Mouse (Mus musculus) forebrain, embryonic 12.5 days (tissue): ENCODE results near the gene 1700088E04Rik. TPM values are rescaled to one million over a fixed set of nuclear protein-coding genes. Genes with fewer than 3 reads are reported as not detected.

Experiments used
- ATAC-seq: fragments of 200-750 bp; cut with Nextera tagmentation; 2 replicates; pipeline ENCODE4 v1.8.0; 2017; ENCODE audit warnings: moderate TSS enrichment; ENCODE audit not compliant: low FRiP score
- H3K27ac ChIP-seq: fragments of 300-500 bp; sonication (generic); 2 replicates; pipeline ENCODE4 v1.5.1; 2016; ENCODE audit warnings: mild to moderate bottlenecking
- H3K27me3 ChIP-seq: fragments of 300-500 bp; sonication (generic); 2 replicates; pipeline ENCODE4 v1.6.1; 2016; ENCODE audit warnings: mild to moderate bottlenecking
- H3K36me3 ChIP-seq: fragments of 300-500 bp; sonication (generic); replicated peaks from 2 replicates; pipeline ENCODE4 v1.6.1; 2016; ENCODE audit warnings: mild to moderate bottlenecking
- H3K4me1 ChIP-seq: fragments of 300-500 bp; sonication (generic); 2 replicates; pipeline ENCODE4 v1.6.1; 2016
- H3K4me2 ChIP-seq: fragments of 300-500 bp; sonication (generic); 2 replicates; pipeline ENCODE4 v1.6.1; 2016; ENCODE audit warnings: mild to moderate bottlenecking, moderate library complexity
- H3K4me3 ChIP-seq: fragments of 300-500 bp; sonication (generic); replicated peaks from 2 replicates; pipeline ENCODE4 v1.5.1; 2016; ENCODE audit warnings: mild to moderate bottlenecking
- H3K9ac ChIP-seq: fragments of 300-500 bp; sonication (generic); 2 replicates; pipeline ENCODE4 v1.6.1; 2016; ENCODE audit warnings: mild to moderate bottlenecking
- H3K9me3 ChIP-seq: fragments of 300-500 bp; sonication (generic); 2 replicates; pipeline ENCODE4 v1.6.1; 2016
- WGBS: fragments of 180-500 bp; shearing (Covaris S2); methylation state at CpG from one replicate; pipeline ENCODE4 v1.1.7; 2016; 5-methylcytosine and 5-hydroxymethylcytosine counted together
- polyA plus RNA-seq: library from polyadenylated mRNA; unstranded; fragments of >200 nt; fragmentation: Nextera tagmentation; extraction: Ambion mirVana; gene quantifications from 2 replicates; pipeline ENCODE4 v1.2.1, GENCODE M21; 2016

1700088E04Rik gene
- polyA plus RNA-seq, 1 experiment from 2014 or later: 12.2 TPM

DNA sequence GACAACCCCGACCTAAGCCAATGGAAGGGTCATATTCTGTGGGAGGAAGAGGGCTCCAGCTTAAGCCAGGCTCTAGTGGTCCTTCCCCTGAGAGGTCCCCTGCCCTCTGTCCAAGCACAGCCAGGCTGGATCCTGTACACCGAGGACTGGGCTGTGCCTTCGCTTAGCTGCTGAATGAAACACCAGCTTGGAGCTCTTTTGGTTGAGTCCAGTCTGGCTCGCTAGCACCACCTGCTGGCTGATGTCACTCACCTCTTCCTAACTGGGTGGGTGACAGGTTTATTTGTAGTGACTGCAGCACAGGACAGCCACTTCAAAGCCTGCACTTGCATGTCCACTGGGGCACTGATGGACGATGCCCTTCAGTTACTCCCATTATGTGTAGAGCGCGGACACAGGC is 7.5 kb upstream of the 1700088E04Rik start:
- H3K9ac ChIP-seq: no peak overlapping the region
- H3K27me3 ChIP-seq: no peaks in the 10 kb centered on the region
- ATAC-seq: peak; percentile 41
- H3K9me3 ChIP-seq: no peaks in the 10 kb centered on the region
- no peak overlapping the region for H3K4me3 ChIP-seq
- 53% methylated on average over 7 of the region's 7 CpGs for WGBS
- no peak overlapping the region for H3K27ac ChIP-seq
- peaks cover 84% of the 10 kb centered on the region for H3K36me3 ChIP-seq
- peaks cover 25% of the 10 kb centered on the region for H3K4me1 ChIP-seq
- H3K4me2 ChIP-seq: no peak overlapping the region

DNA sequence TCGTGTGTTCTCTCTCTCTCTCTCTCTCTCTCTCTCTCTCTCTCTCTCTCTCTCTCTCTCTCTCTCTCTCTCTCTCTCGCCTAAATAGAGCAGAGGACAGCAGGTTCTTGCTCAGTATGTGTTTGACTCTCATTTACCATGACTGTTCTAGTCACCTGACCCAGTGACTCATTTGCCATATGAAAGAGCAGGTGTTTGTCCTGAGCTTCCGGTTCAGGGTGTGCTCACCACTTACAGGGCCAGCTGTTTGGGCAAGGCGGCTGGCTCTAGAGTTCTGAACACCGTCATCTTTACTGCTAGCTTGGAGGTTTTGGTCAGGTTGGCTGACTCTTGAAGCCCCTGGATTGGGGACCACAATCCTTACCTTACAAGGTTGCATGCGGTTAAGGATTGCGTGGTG is 4.5 kb upstream of the 1700088E04Rik start:
- Histone ChIP-seq H3K4me2 (no peak overlapping the region), H3K4me3 (no peak overlapping the region), H3K9me3 (no peaks in the 10 kb centered on the region), H3K9ac (no peak overlapping the region), H3K36me3 (peaks cover 62% of the 10 kb centered on the region), H3K27me3 (no peaks in the 10 kb centered on the region), H3K27ac (no peak overlapping the region), H3K4me1 (peaks cover 15% of the 10 kb centered on the region)
- 88% methylated on average over 7 of the region's 7 CpGs for WGBS
- no peak for ATAC-seq

DNA sequence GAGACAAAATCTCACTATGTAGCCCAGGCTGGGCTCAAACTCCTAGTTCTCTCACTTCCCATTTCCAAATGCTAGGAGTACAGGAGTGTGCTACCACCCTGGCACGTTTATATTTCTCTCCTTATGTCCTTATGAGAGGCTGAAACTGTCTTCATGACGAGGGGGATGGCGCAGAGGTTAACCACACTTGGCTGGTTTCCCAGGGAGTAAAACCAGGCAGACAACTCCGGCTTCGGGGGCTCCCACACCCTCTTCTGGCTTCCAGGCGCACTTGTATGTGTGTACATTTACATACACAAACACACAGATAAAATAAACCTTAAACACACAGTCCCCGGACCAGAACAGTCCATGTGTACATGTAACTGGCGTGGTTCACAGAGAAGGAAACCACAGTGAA is 3.0 kb upstream of the 1700088E04Rik start:
- 0 out of 2 replicates have a peak, but pooled peaks cover 5% of the 10 kb centered on the region for H3K27me3 ChIP-seq
- 91% methylated on average over 8 of the region's 8 CpGs for WGBS
- no peaks in the 10 kb centered on the region for H3K9me3 ChIP-seq
- no peak overlapping the region for H3K4me2 ChIP-seq
- peaks cover 51% of the 10 kb centered on the region for H3K36me3 ChIP-seq
- no peak for ATAC-seq
- no peak overlapping the region for H3K27ac ChIP-seq
- H3K9ac ChIP-seq: no peak overlapping the region
- H3K4me1 ChIP-seq: peaks cover 19% of the 10 kb centered on the region
- H3K4me3 ChIP-seq: no peak overlapping the region

DNA sequence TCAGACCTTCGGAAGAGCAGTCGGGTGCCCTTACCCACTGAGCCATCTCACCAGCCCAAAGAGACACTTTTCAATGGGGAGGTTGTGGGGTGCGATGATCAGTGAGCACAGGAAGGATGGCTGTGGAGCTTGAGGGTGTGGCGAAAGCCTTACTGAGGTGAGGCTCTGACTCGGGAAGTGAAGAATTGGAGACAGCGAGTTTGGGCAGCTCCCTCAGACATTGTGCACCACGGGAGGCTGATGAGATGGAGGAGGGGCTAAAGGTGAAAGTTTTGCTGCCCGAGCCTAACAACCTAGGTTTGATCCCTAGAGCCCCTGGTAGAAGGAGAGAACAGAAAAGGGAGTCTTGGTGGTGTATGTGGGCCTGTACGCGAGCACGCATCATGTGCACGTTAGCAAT is 2.3 kb upstream of the 1700088E04Rik start:
- WGBS: 82% methylated on average over 12 of the region's 12 CpGs
- H3K36me3 ChIP-seq: peaks cover 44% of the 10 kb centered on the region
- 0 out of 2 replicates have a peak, but pooled peaks cover 5% of the 10 kb centered on the region for H3K27me3 ChIP-seq
- H3K27ac ChIP-seq: no peak overlapping the region
- no peaks in the 10 kb centered on the region for H3K9me3 ChIP-seq
- no peak overlapping the region for H3K9ac ChIP-seq
- H3K4me2 ChIP-seq: no peak overlapping the region
- no peak overlapping the region for H3K4me3 ChIP-seq
- ATAC-seq: no peak
- H3K4me1 ChIP-seq: peaks cover 19% of the 10 kb centered on the region

DNA sequence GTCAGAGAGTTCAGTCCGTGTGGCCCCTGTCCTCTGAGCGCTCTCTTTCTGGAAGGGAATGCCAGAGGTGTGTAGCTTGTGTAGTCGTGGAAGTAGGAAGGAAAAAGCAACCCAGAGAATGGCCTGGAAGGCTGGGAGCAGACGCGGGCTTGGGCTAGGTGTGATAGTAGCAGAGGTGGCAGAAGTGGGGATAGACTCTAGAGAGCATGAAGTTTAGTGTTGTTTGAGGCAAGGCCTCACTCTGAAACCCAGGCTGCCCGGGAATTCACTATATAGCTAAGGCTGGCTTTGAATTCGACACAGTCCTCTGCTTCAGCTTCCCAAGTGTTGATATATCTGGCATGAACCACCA is 489 bp upstream of the 1700088E04Rik start:
- H3K27me3 ChIP-seq: 0 out of 2 replicates have a peak, but pooled peaks cover 5% of the 10 kb centered on the region
- under 1% methylated on average over 7 of the region's 7 CpGs for WGBS
- peak overlapping the region; percentile 83 for H3K9ac ChIP-seq
- no peaks in the 10 kb centered on the region for H3K9me3 ChIP-seq
- peak overlapping the region; percentile 87 for H3K4me3 ChIP-seq
- peaks cover 26% of the 10 kb centered on the region for H3K36me3 ChIP-seq
- no peak overlapping the region for H3K27ac ChIP-seq
- H3K4me1 ChIP-seq: peaks cover 19% of the 10 kb centered on the region
- no peak for ATAC-seq
- H3K4me2 ChIP-seq: peak overlapping the region; percentile 97

DNA sequence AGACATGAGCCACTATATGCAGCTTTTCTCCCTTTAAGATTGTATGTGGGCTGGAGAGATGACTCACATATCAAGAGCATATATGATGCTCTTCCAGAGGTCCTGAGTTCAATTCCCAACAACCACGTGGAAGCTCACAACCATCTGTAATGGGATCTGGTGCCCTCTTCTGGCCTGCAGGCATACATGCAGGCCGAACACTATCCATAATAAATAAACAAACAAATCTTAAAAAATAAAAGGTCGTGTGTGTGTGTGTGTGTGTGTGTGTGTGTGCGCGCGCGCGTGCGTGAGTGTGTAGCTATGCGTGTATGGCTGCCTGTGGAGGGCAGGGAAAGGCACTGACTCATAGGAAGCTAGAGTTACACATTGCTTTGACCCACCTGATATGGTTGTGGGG is 1.4 kb downstream of the 1700088E04Rik start:
- Histone ChIP-seq H3K4me1 (peaks cover 19% of the 10 kb centered on the region), H3K4me2 (no peak overlapping the region), H3K9ac (no peak overlapping the region), H3K4me3 (no peak overlapping the region), H3K27me3 (0 out of 2 replicates have a peak, but pooled peaks cover 5% of the 10 kb centered on the region), H3K36me3 (peaks cover 7% of the 10 kb centered on the region), H3K27ac (no peak overlapping the region), H3K9me3 (no peaks in the 10 kb centered on the region)
- 67% methylated on average over 10 of the region's 10 CpGs for WGBS
- no peak for ATAC-seq

DNA sequence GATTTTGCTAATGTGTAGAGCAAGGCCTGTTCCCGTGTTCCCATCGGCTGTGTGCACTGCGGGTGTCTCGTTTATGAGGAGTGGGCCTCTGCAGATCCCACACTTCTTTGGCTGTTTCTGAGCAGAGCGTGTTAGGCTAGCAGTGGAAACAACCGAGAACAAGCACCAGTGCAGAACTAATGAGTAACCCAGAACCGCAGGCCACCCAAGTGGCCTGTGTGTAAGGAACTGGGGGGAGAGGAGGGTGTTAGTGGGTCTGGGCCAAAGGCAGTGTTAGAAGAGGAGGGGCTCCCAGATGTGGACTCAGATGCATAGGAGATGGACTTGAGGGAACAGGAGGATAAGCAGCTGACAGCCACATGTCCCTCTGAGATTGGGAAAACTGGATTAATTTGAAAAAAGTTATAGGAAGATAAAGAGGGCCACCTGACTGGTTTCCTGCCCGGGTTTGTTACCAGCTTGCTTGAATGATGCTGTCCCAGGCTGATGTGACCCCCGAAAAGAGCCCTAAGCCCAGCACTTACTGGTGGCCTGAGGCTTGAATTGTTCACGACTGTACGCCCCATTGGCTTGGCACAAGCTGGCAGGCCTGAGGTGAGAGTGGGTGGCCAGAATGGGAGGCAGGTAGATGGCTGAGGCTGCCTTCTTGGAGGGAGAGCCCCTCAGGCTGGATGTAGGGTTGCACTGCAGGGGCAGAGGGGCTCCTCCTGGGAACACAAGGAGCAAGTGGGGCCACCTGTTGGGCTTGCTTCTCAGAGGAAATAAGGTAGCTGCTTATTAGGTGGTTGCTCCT is 5.1 kb downstream of the 1700088E04Rik start:
- 62% methylated on average over 11 of the region's 11 CpGs for WGBS
- H3K9ac ChIP-seq: no peak overlapping the region; the same call in 1 of the 2 replicates

DNA sequence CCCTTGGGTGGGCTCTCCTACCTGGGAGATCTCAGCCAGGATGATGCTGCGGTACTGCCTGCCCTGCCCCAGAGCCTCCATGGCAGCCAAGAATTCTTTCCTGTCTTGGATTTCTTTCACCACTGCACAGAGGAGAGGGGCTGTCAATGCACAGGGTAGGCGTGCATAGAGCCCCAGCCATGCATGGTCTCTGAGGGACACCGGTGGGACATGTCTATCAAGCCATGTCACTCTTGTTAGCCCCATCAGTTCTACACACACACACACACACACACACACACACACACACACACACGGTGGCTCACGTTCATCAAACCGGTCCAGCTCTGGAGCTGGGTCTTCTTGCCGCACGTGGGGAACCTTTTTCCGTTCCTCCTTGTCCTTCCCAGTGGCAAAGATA is 5.7 kb downstream of the 1700088E04Rik start:
- H3K9me3 ChIP-seq: no peaks in the 10 kb centered on the region
- no peak overlapping the region for H3K9ac ChIP-seq
- ATAC-seq: no peak
- H3K4me2 ChIP-seq: no peak overlapping the region
- no peak overlapping the region for H3K27ac ChIP-seq
- peaks cover 36% of the 10 kb centered on the region for H3K36me3 ChIP-seq
- H3K4me1 ChIP-seq: peaks cover 3% of the 10 kb centered on the region
- H3K4me3 ChIP-seq: no peak overlapping the region
- H3K27me3 ChIP-seq: 0 out of 2 replicates have a peak, but pooled peaks cover 5% of the 10 kb centered on the region
- 88% methylated on average over 9 of the region's 9 CpGs for WGBS

More for the DNA sequence above, 5.1 kb downstream of the 1700088E04Rik start:
- H3K4me3 ChIP-seq: no peak overlapping the region
- peaks cover 8% of the 10 kb centered on the region for H3K4me1 ChIP-seq
- H3K27ac ChIP-seq: no peak overlapping the region
- no peak overlapping the region for H3K4me2 ChIP-seq
- no peak for ATAC-seq
- no peaks in the 10 kb centered on the region for H3K9me3 ChIP-seq
- H3K36me3 ChIP-seq: peaks cover 30% of the 10 kb centered on the region
- H3K27me3 ChIP-seq: 0 out of 2 replicates have a peak, but pooled peaks cover 5% of the 10 kb centered on the region

DNA sequence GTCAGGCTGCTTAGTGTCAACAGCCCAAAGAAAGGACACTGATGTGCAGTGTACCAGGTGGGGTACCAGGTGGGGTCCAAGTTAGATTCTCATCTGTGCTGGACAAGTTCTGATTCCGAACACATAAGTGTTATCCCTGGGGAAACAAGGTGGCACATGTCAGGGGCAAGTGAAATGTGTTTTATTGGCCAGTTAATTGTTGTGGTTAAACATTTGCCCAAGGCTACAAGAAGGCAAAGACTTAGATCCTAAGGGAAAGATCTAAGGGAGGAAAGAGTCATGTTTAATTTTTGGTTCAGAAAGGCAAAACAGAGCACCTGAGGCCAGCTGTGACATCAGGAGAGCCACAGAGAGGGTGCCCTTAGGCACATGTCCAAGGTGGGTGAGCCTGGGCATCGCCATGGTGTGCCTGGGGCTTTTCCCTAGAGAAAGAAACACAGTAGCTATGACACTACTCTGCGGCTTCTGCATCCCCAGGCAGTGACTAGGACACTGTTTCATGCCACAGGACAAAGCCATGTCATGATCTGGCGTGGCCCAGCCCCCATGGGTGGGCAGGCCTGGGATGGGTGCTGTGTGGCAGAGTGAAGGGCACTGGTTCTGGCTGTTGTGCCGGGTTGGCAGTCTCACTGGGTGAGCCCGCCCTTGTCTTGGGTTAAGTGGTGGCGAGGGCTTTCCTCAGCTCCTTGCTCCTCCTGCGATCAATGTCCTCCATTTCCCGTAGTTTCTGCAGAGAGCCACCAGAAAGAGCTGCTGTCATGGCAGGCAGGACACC is 6.4 kb downstream of the 1700088E04Rik start:
- Histone ChIP-seq H3K36me3 (peaks cover 43% of the 10 kb centered on the region), H3K27me3 (0 out of 2 replicates have a peak, but pooled peaks cover under 1% of the 10 kb centered on the region), H3K4me2 (no peak overlapping the region), H3K4me3 (no peak overlapping the region), H3K27ac (no peak overlapping the region), H3K9ac (no peak overlapping the region), H3K4me1 (no peaks in the 10 kb centered on the region), H3K9me3 (no peaks in the 10 kb centered on the region)
- ATAC-seq: no peak
- WGBS: 91% methylated on average over 9 of the region's 9 CpGs

DNA sequence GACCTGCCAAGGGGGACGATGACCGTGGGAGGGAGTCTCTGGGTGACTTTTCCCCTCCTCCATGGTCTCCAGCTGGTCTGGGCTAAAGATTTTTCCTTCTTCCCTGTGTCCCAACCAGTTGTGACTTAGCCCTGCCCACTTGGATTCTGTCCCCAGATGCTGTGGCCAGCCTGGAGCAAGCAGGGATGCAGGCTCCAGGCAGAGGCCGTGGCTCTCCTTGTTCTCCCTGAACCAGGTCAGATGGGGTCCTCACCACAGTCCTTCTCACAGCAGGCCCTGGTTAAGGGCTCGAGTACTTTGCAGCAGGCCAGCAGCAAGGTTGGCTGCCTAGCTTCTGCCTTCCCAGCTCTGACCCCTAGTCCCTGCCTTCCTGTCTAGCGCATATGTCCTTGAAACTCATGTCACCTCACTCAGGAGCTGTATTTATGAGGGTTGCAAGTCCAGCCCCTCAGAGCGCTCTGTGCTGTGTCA is 7.8 kb downstream of the 1700088E04Rik start:
- Histone ChIP-seq H3K27ac (no peak overlapping the region), H3K4me2 (no peak overlapping the region), H3K4me3 (no peak overlapping the region), H3K27me3 (no peaks in the 10 kb centered on the region), H3K36me3 (peaks cover 54% of the 10 kb centered on the region), H3K9me3 (no peaks in the 10 kb centered on the region), H3K9ac (no peak overlapping the region), H3K4me1 (no peaks in the 10 kb centered on the region)
- WGBS: 87% methylated on average over 6 of the region's 6 CpGs
- ATAC-seq: no peak

DNA sequence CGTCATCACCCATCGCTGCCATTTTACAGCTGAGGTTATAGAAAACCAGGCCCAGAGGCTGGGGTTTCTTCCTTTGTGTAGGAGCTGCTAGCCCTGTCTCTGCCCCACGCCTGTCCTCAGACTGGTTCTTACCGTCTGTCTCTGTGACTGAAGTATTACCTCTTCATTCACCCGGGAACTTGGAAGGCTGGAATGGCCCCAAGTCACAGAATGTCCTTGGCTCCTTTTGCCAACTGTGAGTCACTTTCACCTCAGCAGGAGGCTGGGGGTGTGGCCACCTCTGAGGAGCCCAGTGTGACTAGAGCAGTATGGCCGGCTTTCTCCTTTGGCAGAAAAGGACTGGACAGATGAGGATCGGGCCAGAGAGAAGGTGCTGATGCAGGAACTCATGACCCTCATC is 9.6 kb downstream of the 1700088E04Rik start:
- Histone ChIP-seq H3K4me2 (no peak overlapping the region), H3K4me1 (no peaks in the 10 kb centered on the region), H3K9ac (no peak overlapping the region), H3K27ac (no peak overlapping the region), H3K4me3 (no peak overlapping the region), H3K27me3 (no peaks in the 10 kb centered on the region), H3K36me3 (peaks cover 69% of the 10 kb centered on the region), H3K9me3 (no peaks in the 10 kb centered on the region)
- 73% methylated on average over 7 of the region's 7 CpGs for WGBS
- no peak for ATAC-seq

DNA sequence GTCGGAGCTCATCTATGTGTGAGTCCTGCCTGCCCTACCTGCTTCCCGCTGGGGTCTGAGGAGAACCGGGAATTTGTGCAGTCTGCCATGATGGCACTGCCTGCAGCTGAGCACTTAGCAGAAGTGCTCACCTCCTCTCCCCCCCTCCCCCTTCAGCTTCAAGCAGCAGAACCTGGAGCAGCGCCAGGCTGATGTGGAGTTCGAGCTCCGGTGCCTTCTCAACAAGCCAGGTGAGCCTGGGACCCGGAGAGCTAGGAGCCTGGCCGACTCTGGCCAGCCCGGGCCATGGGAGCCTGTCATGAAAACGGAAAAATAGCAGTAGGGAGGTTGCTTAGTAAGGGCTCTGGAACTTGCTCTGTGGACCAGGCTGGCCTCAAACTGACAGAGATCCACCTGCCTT is 10.3 kb downstream of the 1700088E04Rik start:
- H3K4me3 ChIP-seq: no peak overlapping the region
- no peaks in the 10 kb centered on the region for H3K27me3 ChIP-seq
- H3K27ac ChIP-seq: no peak overlapping the region
- 89% methylated on average over 10 of the region's 10 CpGs for WGBS
- no peaks in the 10 kb centered on the region for H3K9me3 ChIP-seq
- no peak overlapping the region for H3K4me2 ChIP-seq
- H3K4me1 ChIP-seq: no peaks in the 10 kb centered on the region
- no peak for ATAC-seq
- H3K9ac ChIP-seq: no peak overlapping the region
- H3K36me3 ChIP-seq: peaks cover 74% of the 10 kb centered on the region
